Mouse (Mus musculus) spleen, adult 2 months (tissue): ENCODE data around the gene Dvl2. TPM values are rescaled to one million over a fixed set of nuclear protein-coding genes. Genes with fewer than 3 reads are reported as not detected.

ENCODE experiments used
- DNase-seq, 2 experiments: peaks; one replicate each; pipeline versions ENCODE4 v3.0.0 to v3.0.0-alpha.2; 2012 to 2021; ENCODE audit warnings: low spot score in 2 of 2, low read depth in 1 of 2
- H3K27ac ChIP-seq: fragments of 200-500 bp; 2 replicates; pipeline ENCODE4 v1.5.1; 2012; ENCODE audit warnings: low read length, inconsistent platforms; ENCODE audit not compliant: insufficient read depth
- H3K27me3 ChIP-seq: fragments of 200-500 bp; 2 replicates; pipeline ENCODE4 v1.6.1; 2012; ENCODE audit warnings: mild to moderate bottlenecking, moderate library complexity, low read length, inconsistent platforms; ENCODE audit not compliant: control insufficient read depth, insufficient read depth
- H3K36me3 ChIP-seq: fragments of 200-500 bp; 2 replicates; pipeline ENCODE4 v1.6.1; 2012; ENCODE audit warnings: mild to moderate bottlenecking, low read length, inconsistent platforms; ENCODE audit not compliant: control insufficient read depth, insufficient read depth
- H3K4me1 ChIP-seq: fragments of 200-500 bp; 2 replicates; pipeline ENCODE4 v1.6.1; 2011; ENCODE audit warnings: inconsistent platforms; ENCODE audit not compliant: control insufficient read depth, insufficient read depth, insufficient read length
- H3K4me3 ChIP-seq: fragments of 200-500 bp; 2 replicates; pipeline ENCODE4 v1.5.1; 2011; ENCODE audit warnings: mild to moderate bottlenecking, inconsistent platforms; ENCODE audit not compliant: insufficient read depth, insufficient read length; ENCODE audit errors: extremely low read depth
- CTCF ChIP-seq: fragments of 200-500 bp; IDR thresholded peaks from 2 replicates; pipeline ENCODE4 v1.5.1; 2011; ENCODE audit warnings: mild to moderate bottlenecking, inconsistent platforms; ENCODE audit not compliant: insufficient read depth, insufficient read length, insufficient replicate concordance; ENCODE audit errors: extremely low read depth
- POLR2A ChIP-seq: fragments of 200-500 bp; IDR thresholded peaks from 2 replicates; pipeline ENCODE4 v1.6.1; 2011; ENCODE audit warnings: low read depth, low read length, inconsistent platforms
- WGBS: fragments of 180-500 bp; shearing (Covaris S2); methylation state at CpG from one replicate; pipeline ENCODE4 v1.1.7; 2018; 5-methylcytosine and 5-hydroxymethylcytosine counted together
- polyA plus RNA-seq: library from polyadenylated mRNA; depleted of rRNA; stranded (reverse); fragments of >200 nt; gene quantifications from 2 replicates; pipeline ENCODE4 v1.2.3, GENCODE M21; 2012; rRNA removed

The Dvl2 gene
- polyA plus RNA-seq, 1 experiment = 22.3 TPM

GRCm38 (mm10) chr11:70055618-70056214 is 55.3 kb downstream of the Dvl2 start:
- TF ChIP-seq CTCF (peak; percentile 79; the same call in 1 of the 2 replicates), POLR2A (no peak)
- Histone ChIP-seq H3K4me1 (no peaks in the 10 kb centered on the region), H3K27ac (no peak overlapping the region), H3K4me3 (no peak overlapping the region), H3K27me3 (no peaks in the 10 kb centered on the region), H3K36me3 (no peaks in the 10 kb centered on the region)
- 38% methylated on average over 18 of the region's 18 CpGs for WGBS
- peak; percentile 21 to 66 for DNase-seq

DNA sequence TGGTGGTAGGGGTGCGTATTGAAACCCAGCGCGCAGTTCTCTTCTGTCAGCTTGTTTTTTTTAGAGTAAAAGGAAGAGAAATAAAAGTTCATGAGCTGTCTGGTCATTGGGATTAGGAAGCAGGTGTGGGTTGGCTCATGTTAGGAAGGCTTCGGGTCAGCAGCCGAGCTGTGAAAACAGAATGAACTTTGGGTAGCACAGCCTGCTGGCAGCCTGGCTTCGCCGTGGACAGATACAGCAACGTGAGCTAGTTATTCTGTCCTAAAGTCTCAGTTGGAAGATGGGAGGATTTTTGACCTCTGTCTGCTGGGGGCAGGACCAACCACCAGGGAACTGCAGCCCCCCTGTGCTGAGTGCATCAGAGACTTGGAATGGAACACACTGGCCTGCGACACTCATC is 57.4 kb downstream of the Dvl2 start:
- 92% methylated on average over 9 of the region's 9 CpGs for WGBS
- Histone ChIP-seq H3K4me3 (no peak overlapping the region), H3K4me1 (no peaks in the 10 kb centered on the region), H3K27me3 (no peaks in the 10 kb centered on the region), H3K36me3 (no peaks in the 10 kb centered on the region), H3K27ac (no peak overlapping the region)
- TF ChIP-seq CTCF (no peak), POLR2A (no peak)
- DNase-seq = no peak

DNA sequence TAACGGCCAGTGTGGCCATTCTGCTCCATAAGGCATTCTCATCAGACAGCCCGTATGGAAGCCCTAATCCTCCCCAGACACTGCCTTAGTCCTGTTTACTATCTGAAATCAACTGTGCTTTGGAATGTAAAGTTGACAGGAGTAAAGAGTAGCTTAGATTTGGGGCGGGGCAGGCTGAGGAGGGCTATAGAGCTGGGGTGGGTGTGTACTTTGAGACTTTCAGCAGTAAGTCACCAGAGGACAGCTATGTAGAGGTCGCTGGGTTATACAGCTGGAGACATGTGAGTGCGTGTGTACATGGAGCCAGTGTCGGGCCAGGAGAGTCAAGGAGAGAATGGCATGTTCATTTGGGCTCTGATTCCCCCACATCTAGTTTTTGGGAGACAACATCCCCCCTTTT is 59.5 kb downstream of the Dvl2 start:
- no peaks in the 10 kb centered on the region for H3K27me3 ChIP-seq
- H3K36me3 ChIP-seq = no peaks in the 10 kb centered on the region
- DNase-seq = no peak
- WGBS = 79% methylated on average over 6 of the region's 6 CpGs
- H3K27ac ChIP-seq = no peak overlapping the region
- no peaks in the 10 kb centered on the region for H3K4me1 ChIP-seq
- H3K4me3 ChIP-seq = no peak overlapping the region
- TF ChIP-seq POLR2A (no peak), CTCF (no peak)

Other genes starting within 250 kb of the Dvl2 start
- 43.8 and 45.4 TPM in 2 replicates for gene Polr2a, start 242.0 kb upstream of the Dvl2 start, polyA plus RNA-seq
- not detected in 2 replicates for gene Slc35g3, start 238.6 kb upstream of the Dvl2 start, polyA plus RNA-seq
- gene Zbtb4, start 234.7 kb upstream of the Dvl2 start, polyA plus RNA-seq = 28.4 and 37.0 TPM in 2 replicates
- 7.1 and 8.4 TPM in 2 replicates for gene Chrnb1, start 204.7 kb upstream of the Dvl2 start, polyA plus RNA-seq
- gene Fgf11, start 198.7 kb upstream of the Dvl2 start, polyA plus RNA-seq = 1.1 and 1.2 TPM in 2 replicates
- 0.23 and 0.31 TPM in 2 replicates for gene Tmem102, start 195.0 kb upstream of the Dvl2 start, polyA plus RNA-seq
- not detected in 2 replicates for gene Gm39566, start 185.3 kb upstream of the Dvl2 start, polyA plus RNA-seq
- gene Spem2, start 182.1 kb upstream of the Dvl2 start, polyA plus RNA-seq = not detected in 2 replicates
- not detected in 2 replicates for gene Spem1, start 178.4 kb upstream of the Dvl2 start, polyA plus RNA-seq
- gene Nlgn2, start 162.8 kb upstream of the Dvl2 start, polyA plus RNA-seq = 9.1 and 10.2 TPM in 2 replicates
- gene Tmem256, start 162.1 kb upstream of the Dvl2 start, polyA plus RNA-seq = 93.7 and 99.0 TPM in 2 replicates
- 35.4 and 44.3 TPM in 2 replicates for gene Plscr3, start 154.2 kb upstream of the Dvl2 start, polyA plus RNA-seq
- gene Tnk1, start 141.9 kb upstream of the Dvl2 start, polyA plus RNA-seq = 0.85 and 1.2 TPM in 2 replicates
- gene Tmem95, start 122.6 kb upstream of the Dvl2 start, polyA plus RNA-seq = not detected in 2 replicates
- gene Kctd11, start 119.2 kb upstream of the Dvl2 start, polyA plus RNA-seq = 3.6 TPM in 2 replicates
- gene Acap1, start 105.1 kb upstream of the Dvl2 start, polyA plus RNA-seq = 142 and 162 TPM in 2 replicates
- 0.48 and 0.51 TPM in 2 replicates for gene 2810408A11Rik, start 99.6 kb upstream of the Dvl2 start, polyA plus RNA-seq
- 43.3 and 45.2 TPM in 2 replicates for gene Neurl4, start 99.5 kb upstream of the Dvl2 start, polyA plus RNA-seq
- gene Gps2, start 86.7 kb upstream of the Dvl2 start, polyA plus RNA-seq = 119 and 145 TPM in 2 replicates
- 219 and 257 TPM in 2 replicates for gene Eif5a, start 78.6 kb upstream of the Dvl2 start, polyA plus RNA-seq
- gene Ybx2, start 64.8 kb upstream of the Dvl2 start, polyA plus RNA-seq = 0.36 TPM in 2 replicates
- gene Slc2a4, start 52.4 kb upstream of the Dvl2 start, polyA plus RNA-seq = 6.1 and 6.2 TPM in 2 replicates
- gene Cldn7, start 35.8 kb upstream of the Dvl2 start, polyA plus RNA-seq = 1.2 and 2.0 TPM in 2 replicates
- 75.8 and 87.9 TPM in 2 replicates for gene Ctdnep1, start 19.4 kb upstream of the Dvl2 start, polyA plus RNA-seq
- 32.5 and 33.3 TPM in 2 replicates for gene Elp5, start 18.1 kb upstream of the Dvl2 start, polyA plus RNA-seq
- gene Gabarap, start 9.5 kb upstream of the Dvl2 start, polyA plus RNA-seq = 235 and 251 TPM in 2 replicates
- gene Phf23, start 4.8 kb upstream of the Dvl2 start, polyA plus RNA-seq = 13.8 and 21.4 TPM in 2 replicates
- gene Acadvl, start 14.8 kb downstream of the Dvl2 start, polyA plus RNA-seq = 29.5 and 37.0 TPM in 2 replicates
- gene Dlg4, start 16.3 kb downstream of the Dvl2 start, polyA plus RNA-seq = 10.3 and 13.3 TPM in 2 replicates
- 0.09 TPM in 1 of 2 replicates, not detected in the other for gene Asgr1, start 53.5 kb downstream of the Dvl2 start, polyA plus RNA-seq
- gene Asgr2, start 92.0 kb downstream of the Dvl2 start, polyA plus RNA-seq = 0.45 and 0.51 TPM in 2 replicates
- gene Mgl2, start 129.7 kb downstream of the Dvl2 start, polyA plus RNA-seq = 0.35 and 0.50 TPM in 2 replicates
- gene Clec10a, start 155.6 kb downstream of the Dvl2 start, polyA plus RNA-seq = 2.8 and 4.1 TPM in 2 replicates
- 0.32 and 0.40 TPM in 2 replicates for gene Slc16a11, start 212.2 kb downstream of the Dvl2 start, polyA plus RNA-seq
- 5.3 and 5.6 TPM in 2 replicates for gene Slc16a13, start 220.5 kb downstream of the Dvl2 start, polyA plus RNA-seq
- 3.7 and 5.6 TPM in 2 replicates for gene Bcl6b, start 229.2 kb downstream of the Dvl2 start, polyA plus RNA-seq
- 60.0 and 85.5 TPM in 2 replicates for gene 0610010K14Rik, start 237.3 kb downstream of the Dvl2 start, polyA plus RNA-seq
- 5.1 and 5.8 TPM in 2 replicates for gene Gm21988, start 239.2 kb downstream of the Dvl2 start, polyA plus RNA-seq
- 83.7 and 101 TPM in 2 replicates for gene Rnasek, start 239.2 kb downstream of the Dvl2 start, polyA plus RNA-seq